Mouse (Mus musculus) lung, postnatal 36 days (tissue): Measurements from ENCODE around the gene Lhx6.
A peak's percentile ranks its signal among the peaks of the same experiment; 100 is the strongest.
"Not testable (repeated sequence)": the region's sequence is repeated elsewhere in the genome, so short reads cannot be mapped to it uniquely, and the experiment has no call there.

ENCODE experiments used
- DNase-seq: peaks from one replicate; pipeline ENCODE4 v3.0.0; 2022; ENCODE audit warnings: mixed read lengths

Lhx6 gene

GRCm38 (mm10) chr2:36104956-36105741, at the start of gene Lhx6:
Gene Lhx6 (minus strand): TSS chr2:36105408.
- no peak for DNase-seq

- DNase-seq = not testable (repeated sequence)
Measured at GRCm38 (mm10) chr2:36152401-36152800, 47.2 kb upstream of the Lhx6 start.

DNA sequence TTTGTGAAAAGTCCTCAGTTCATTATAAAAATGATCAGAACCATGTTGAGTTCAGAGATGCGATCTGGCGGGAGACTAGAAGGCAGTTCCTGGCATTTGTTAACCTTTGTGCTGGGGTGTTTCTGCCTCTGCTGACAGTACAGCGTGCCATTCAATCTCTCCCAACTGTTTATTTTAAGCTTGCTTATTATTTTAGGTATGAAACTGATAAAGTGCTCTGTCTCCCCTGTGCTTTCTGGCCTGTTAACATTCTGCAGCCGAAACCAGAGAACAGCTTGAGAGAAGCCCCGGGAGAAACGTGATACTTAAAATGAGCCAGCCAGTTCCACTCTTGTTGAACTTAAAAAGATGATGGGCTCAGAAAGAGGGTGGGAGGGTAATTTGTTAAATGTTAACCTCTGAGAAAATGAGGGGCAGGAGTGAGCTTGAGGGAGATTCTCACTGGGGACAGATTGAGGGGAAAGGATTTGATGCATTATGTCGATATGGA, 43.7 kb upstream of the Lhx6 start:
- no peak for DNase-seq

GRCm38 (mm10) chr2:36139096-36139495, 33.9 kb upstream of the Lhx6 start:
- DNase-seq = no peak

DNA sequence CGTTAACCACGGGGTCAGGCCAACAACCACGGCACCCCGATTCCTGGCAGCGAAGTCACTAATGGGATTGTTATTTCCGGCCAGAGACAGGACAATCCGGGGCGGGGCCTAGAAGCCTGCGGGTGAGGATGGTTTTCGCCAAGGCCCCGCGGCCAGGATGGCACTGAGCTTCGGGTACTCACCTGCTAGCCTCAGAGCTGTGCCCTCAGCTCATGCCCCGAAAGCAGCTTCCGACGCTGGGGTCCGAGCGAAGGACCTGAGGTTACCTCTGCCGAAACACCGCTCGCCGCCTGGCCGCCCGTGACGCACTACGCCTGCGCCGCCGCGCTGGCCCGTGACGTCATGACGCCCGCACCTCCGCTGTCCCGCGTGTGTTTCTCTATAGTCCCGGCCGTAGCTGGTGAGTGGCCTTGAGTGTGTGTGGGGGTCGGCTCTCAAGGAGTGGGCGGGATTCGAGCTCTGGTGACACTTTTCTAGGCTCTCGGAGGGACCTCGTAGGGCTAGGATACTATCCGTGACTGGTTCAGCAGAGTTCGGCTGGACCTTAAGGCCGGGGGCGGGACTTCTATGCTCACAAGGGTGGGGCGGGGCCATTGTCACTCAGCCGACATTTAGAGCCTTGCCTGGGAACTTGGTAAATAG, 31.2 kb upstream of the Lhx6 start, which contains the start of the genes Mrrf and Rbm18:
Gene Mrrf (plus strand): TSS at position 90 of the 642 bp plus-strand sequence.
Gene Rbm18 (minus strand): TSS at position 474 of the 642 bp plus-strand sequence.
- peak; percentile 97 for DNase-seq

DNA sequence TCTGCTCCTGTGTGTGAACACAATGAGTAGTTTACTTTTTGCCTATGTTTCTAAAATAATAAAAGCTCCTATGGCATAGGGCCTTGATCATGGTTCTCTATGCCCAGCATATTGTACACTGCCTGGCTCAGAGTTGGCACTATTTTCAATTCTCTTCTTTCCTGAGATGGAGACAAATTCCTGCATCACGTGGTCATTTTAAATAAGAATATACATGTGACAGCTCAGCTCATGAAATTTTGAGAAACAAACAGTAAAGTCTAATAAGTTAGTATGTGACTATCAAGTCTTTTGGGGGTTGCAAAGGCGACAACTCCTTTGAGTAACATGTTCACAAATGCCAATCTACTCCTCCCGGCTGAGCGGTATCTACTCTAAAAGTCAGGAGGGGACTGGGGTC, 30.7 kb upstream of the Lhx6 start:
- no peak for DNase-seq

- no peak for DNase-seq
Measured at GRCm38 (mm10) chr2:36129051-36129450, 23.8 kb upstream of the Lhx6 start.

DNA sequence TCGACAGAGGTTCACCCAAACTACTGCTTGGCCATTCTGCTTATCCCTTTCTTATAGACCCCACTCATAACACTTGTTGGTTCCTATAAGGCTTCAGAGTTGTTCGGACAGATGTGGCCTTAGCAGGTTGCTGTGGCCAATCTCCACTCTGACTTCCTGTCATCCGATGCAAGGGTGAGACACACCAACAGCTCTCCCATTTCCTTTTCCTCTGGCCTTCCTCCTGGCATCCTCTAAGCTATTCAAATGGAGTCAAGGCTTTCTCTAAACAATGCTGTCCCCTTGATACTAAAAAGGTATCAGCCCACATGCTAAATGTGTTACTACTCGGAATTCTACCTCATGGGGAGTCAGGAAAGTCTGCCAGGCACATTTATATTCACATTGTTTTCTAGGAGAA, 22.8 kb upstream of the Lhx6 start:
- DNase-seq = peak; percentile 31

- DNase-seq = no peak
Measured at GRCm38 (mm10) chr2:36126795-36127429, 21.7 kb upstream of the Lhx6 start.

GRCm38 (mm10) chr2:36112632-36113031, 7.4 kb upstream of the Lhx6 start:
- no peak for DNase-seq

DNA sequence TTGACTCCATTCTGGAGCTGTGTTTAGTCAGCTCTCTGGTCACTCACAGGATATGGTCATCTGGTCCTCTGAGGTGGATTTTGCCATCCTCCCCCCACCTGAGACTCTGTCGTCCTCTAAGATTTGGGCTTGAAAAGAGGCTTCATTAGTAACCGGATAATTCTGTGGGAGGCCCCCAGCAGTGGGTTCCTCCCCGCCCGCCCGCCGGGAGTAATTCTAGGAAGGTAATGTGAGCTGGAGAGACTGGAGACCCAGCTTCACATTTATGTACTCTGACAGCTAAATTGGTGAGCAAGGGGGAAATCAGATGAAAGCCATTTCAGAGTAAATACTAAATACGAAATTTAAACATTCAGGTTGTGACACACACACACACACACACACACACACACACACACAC, 3.4 kb upstream of the Lhx6 start:
- DNase-seq = no peak

DNA sequence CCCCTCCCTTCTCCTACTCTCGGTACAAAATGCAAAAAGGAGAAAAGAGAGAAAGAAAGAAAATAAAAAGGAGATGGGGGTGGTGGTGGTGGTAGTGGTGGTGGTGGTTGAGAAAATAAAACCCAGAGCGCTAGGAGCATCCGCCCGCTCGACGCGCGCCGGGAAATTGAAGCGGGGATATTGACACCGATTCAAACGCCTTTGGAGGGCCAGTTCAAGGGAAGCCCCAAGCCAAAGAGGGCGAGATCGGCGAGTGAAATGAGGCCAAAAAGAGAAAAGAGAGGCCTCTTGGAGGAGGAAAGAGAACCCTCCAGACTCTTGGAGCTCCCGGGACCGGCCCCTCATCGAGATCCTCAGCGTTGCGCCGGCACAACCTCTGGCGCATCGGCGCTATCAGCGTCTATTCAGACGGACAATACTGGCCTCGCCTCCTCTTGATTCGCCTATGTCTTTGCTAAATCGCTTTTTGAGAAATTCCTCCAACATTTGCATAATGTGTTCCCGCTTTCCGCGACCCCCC, 712 bp downstream of the Lhx6 start:
- DNase-seq = no peak

- no peak for DNase-seq
Measured at GRCm38 (mm10) chr2:36103555-36104367, 1.4 kb downstream of the Lhx6 start.

DNA sequence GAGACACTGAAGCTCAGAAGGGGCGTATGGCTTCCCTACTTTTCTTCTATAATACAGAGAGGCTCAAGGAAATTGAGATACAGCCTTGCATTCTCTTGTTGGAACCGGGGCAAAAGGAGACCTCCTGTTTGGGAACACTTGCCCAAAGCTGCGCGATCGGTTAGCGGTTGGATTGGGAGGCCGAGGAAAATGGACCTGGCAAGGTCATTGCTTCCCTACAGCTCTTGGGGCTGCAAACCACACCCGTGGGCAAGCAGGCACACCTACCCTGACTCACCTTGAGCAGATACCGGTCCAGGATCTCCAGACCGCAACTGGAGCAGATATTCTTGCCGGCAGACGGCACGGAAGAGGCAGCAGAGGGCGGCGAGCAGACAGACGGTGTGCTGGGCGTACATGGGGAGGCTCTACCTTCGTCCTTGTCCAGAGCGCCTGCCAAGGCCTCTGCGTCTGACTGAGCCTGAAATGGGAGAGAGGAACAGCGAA, 2.1 kb downstream of the Lhx6 start:
- no peak for DNase-seq

DNA sequence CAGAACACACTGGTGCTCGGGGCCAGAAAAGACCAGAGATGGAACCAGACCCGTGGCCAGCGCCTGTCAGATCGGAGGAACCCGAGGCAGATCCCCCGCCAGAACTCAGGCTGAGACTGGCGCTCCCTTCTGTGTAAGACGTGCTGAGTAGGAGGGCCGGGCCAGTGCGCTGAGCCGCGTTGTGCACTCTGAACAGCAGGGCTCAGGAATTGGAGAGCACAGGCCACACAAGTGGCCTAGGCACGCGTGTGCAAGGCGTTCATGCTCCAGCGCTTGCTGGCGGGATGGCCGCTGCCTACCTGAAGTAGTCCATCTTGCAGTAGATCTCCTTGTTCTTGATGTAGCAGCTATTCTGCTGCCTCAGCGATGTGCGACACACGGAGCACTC, 2.7 kb downstream of the Lhx6 start:
- no peak for DNase-seq

- no peak for DNase-seq
Measured at GRCm38 (mm10) chr2:36101866-36102558, 3.2 kb downstream of the Lhx6 start.

- no peak for DNase-seq
Measured at GRCm38 (mm10) chr2:36099739-36100138, 5.5 kb downstream of the Lhx6 start.

GRCm38 (mm10) chr2:36098021-36098420, 7.2 kb downstream of the Lhx6 start:
- no peak for DNase-seq

GRCm38 (mm10) chr2:36097129-36097815, 7.9 kb downstream of the Lhx6 start:
- no peak for DNase-seq

DNA sequence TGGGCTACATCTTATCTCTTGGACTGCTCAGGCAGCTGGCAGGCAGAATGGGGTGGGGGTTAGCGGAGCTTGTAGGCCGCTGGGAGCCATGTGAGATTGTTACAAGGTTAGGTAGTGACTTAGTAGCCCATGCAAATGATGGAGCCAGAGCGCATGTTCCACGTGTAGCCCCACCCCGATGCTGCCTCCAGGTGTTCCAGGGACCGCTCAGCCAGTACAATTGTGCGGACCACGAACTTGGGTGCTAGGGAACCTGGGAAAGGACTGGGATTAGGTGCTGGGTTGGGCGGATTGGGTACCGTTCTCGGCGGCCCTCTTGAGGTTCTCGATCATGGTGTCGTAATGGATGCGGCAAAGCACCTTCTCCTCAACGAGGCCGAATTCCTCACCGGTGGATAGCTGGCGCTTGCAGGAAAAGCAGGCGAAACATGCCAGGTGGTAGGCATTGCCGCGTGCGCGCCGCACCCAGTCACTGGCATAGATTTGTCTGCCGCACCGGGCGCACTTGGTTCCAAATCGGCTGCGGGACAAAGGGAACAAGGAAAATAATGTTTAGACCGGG, 11.2 kb downstream of the Lhx6 start:
- DNase-seq = no peak

DNA sequence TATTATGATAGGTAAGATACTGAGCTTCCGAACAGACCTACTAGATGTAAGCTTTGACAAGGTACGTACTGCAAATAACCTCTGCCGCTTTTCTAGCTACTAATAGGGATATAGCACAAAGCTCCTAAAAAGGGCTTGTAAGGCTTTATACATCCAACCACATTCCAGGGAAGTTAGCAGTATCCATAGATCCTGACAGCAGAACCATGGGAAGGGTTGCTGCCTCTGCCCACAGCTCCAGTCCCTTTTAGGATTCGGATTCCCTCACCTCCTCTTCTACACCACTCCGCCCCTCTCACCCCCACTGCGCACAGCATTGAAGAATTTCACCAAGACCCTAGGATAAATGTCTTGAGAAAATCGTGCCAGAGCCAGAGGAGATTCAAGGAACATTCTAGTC, 11.9 kb downstream of the Lhx6 start:
- DNase-seq = no peak
